Mouse (Mus musculus) effector memory CD4-positive, alpha-beta T cell, adult 5 months (primary cell): ENCODE results near the gene Cryge. TPM values are rescaled to one million over a fixed set of nuclear protein-coding genes. Genes with fewer than 3 reads are reported as not detected.

Experiments used
- polyA plus RNA-seq: library from polyadenylated mRNA; unstranded; fragments of 100-300 nt; shearing (Covaris generic); gene quantifications from one replicate; pipeline ENCODE4 v1.2.1, GENCODE M21; 2017

Cryge gene
- not detected for polyA plus RNA-seq

GRCm38 (mm10) chr1:65050952-65051351 is at the start of gene Cryge:
Cryge (minus strand) TSS chr1:65051149.

GRCm38 (mm10) chr1:65082188-65082587 is 31.2 kb upstream of the Cryge start, which contains the start of gene Crygb:
Crygb (minus strand) TSS chr1:65082288.

GRCm38 (mm10) chr1:65073589-65073988 is 22.6 kb upstream of the Cryge start, which contains the start of gene Crygc:
Crygc (minus strand) TSS chr1:65073689.

DNA sequence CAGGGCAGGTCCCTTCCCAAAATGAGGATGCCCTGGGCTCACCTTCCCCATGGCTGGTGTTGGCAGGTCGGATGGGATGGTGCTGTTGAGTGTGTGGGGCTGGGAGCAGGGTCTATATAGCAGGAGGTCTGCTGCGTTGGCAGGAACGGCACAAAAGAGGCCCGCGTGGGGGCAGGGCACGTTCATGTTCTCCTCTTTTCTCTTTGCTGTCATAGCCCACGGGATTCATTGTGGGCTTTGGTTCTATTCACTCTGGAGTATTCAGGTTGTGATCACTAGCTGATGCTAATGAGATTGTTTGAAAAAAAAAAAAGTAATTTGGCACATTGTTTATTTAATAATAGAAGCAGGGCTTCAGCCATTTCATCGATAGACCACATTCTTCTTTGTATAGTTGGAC is 12.4 kb upstream of the Cryge start, which contains the start of gene Crygd:
Crygd (minus strand) TSS at position 101 of the 400 bp plus-strand sequence.

GRCm38 (mm10) chr1:65032641-65033040 is 18.3 kb downstream of the Cryge start, which contains the start of gene Akr1cl:
Akr1cl (minus strand) TSS chr1:65032759.

Other genes starting within 250 kb of the Cryge start
- 36.3 TPM for gene Plekhm3, start 94.3 kb downstream of the Cryge start, polyA plus RNA-seq
- 0.52 TPM for gene Akr1cl, start 18.4 kb downstream of the Cryge start, polyA plus RNA-seq
- not detected for gene Crygd, start 12.3 kb upstream of the Cryge start, polyA plus RNA-seq
- not detected for gene Crygc, start 22.5 kb upstream of the Cryge start, polyA plus RNA-seq
- gene Crygb, start 31.1 kb upstream of the Cryge start, polyA plus RNA-seq, result not detected
- gene Cryga, start 52.2 kb upstream of the Cryge start, polyA plus RNA-seq, result not detected
- gene Gm28845, start 68.4 kb upstream of the Cryge start, polyA plus RNA-seq, result not detected
- gene D630023F18Rik, start 72.1 kb upstream of the Cryge start, polyA plus RNA-seq, result not detected
- 3.5 TPM for gene Idh1, start 135.4 kb upstream of the Cryge start, polyA plus RNA-seq
- 22.2 TPM for gene Pikfyve, start 135.5 kb upstream of the Cryge start, polyA plus RNA-seq
- not detected for gene Pth2r, start 230.9 kb upstream of the Cryge start, polyA plus RNA-seq